Comparison of ENCODE assay signal across 8 mouse cellular contexts in the genomic region with DNA sequence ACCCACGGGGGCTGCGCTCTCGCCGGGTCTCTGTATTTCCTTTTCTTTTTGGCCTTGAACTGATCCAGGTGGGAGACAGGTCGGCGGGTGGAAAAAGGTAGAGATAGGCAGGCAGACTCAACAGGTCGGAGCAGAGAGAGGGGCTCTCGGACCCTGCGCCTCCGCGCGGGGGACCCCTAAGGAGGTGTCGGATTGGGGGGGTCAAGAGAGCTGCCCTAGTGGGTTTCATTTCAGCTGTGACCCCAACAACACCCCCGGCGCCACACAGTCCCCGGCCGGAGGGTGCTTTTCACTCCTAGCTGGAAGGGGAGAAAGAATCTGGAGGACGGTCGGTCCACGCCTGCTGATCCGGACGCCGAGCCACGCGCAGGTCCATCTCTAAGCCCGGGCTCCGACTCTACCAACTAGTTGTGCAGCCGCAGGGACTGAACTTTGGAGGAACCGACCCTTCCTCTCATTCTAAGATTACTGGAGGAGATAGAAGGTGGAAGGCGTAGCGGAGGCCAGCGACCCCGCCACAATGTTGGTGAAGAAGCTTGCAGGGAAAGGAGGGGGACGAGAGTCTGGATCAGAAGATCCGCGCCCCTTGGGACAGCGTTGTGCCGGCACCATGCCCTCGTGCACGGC. TPM values are rescaled to one million over a fixed set of nuclear protein-coding genes. Genes with fewer than 3 reads are reported as not detected.
DNase-seq lines count a peak whose midpoint lies in the region; ATAC-seq and TF ChIP-seq lines count a peak whose summit lies in the region.

No protein-coding gene starts in this region.

- H3K9me3 ChIP-seq in embryonic facial prominence, embryonic 11.5 days (replicated peaks; ENCODE audit: control insufficient read depth, low read length) = no peaks in the 10 kb centered on the region
- no peaks in the 10 kb centered on the region for H3K9me3 ChIP-seq in hindbrain, embryonic 11.5 days (ENCODE audit: control insufficient read depth, low read length)
- no peaks in the 10 kb centered on the region for H3K9me3 ChIP-seq in liver, embryonic 14.5 days (ENCODE audit: control insufficient read depth, low read length)
- H3K9me3 ChIP-seq in neural tube, embryonic 14.5 days (ENCODE audit: control insufficient read depth, low read length) = no peaks in the 10 kb centered on the region

- no peaks in the 10 kb centered on the region for H3K27me3 ChIP-seq in kidney, adult 2 months (replicated peaks; ENCODE audit: control insufficient read depth, insufficient read depth, low read length)
- H3K27me3 ChIP-seq in embryonic facial prominence, embryonic 11.5 days (ENCODE audit: control insufficient read depth, insufficient read depth, low read length) = no peaks in the 10 kb centered on the region
- no peaks in the 10 kb centered on the region for H3K27me3 ChIP-seq in hindbrain, embryonic 11.5 days (ENCODE audit: control insufficient read depth, insufficient read depth, low read length)
- peaks cover 11% of the 10 kb centered on the region for H3K27me3 ChIP-seq in liver, embryonic 14.5 days (ENCODE audit: control insufficient read depth, insufficient read depth, low read length)
- 0 out of 2 replicates have a peak, but pooled peaks cover 5% of the 10 kb centered on the region for H3K27me3 ChIP-seq in neural tube, embryonic 14.5 days (ENCODE audit: control insufficient read depth, insufficient read depth, low read length)

- TF ChIP-seq POLR2A in kidney, adult 2 months (IDR thresholded peaks at IDR 0.05; ENCODE audit: low read depth, low read length) = no peak

- peak; percentile 39; the same call in 1 of the 2 replicates for ATAC-seq in embryonic facial prominence, embryonic 11.5 days (replicated peaks; ENCODE audit: insufficient number of reproducible peaks, low FRiP score, low TSS enrichment, low read depth)
- no peak; the same call in none of the 2 replicates for ATAC-seq in hindbrain, embryonic 11.5 days (ENCODE audit: low FRiP score)
- no peak for ATAC-seq in liver, embryonic 14.5 days (ENCODE audit: insufficient read depth)
- peak; percentile 52 for ATAC-seq in neural tube, embryonic 14.5 days (ENCODE audit: low read depth)

- DNase-seq in kidney, adult 2 months = no peak
- DNase-seq in kidney, adult 8-10 months = no peak
- peak; percentile 21 for DNase-seq in ZHBTc4 (ENCODE audit: low read depth, low spot score)
- peak; percentile 42 for DNase-seq in embryonic facial prominence, embryonic 11.5 days (ENCODE audit: low spot score)
- DNase-seq in hindbrain, embryonic 11.5 days (ENCODE audit: low spot score) = peak; percentile 54
- DNase-seq in liver, embryonic 14.5 days (ENCODE audit: low read depth in 3 of 3, low spot score in 3 of 3) = no peak
- no peak for DNase-seq in spleen, postnatal 36 days (ENCODE audit: low spot score in 2 of 2)

- no peak for TF ChIP-seq CTCF in kidney, adult 2 months (conservative IDR thresholded peaks at IDR 0.05; ENCODE audit: insufficient read depth, insufficient read length, low read depth, low read length)
- TF ChIP-seq CTCF in liver, embryonic 14.5 days (IDR thresholded peaks at IDR 0.05; ENCODE audit: low read depth) = no peak

- WGBS in kidney, adult 2 months = under 1% methylated on average over 40 of the region's 40 CpGs
- under 1% methylated on average over 40 of the region's 40 CpGs for WGBS in embryonic facial prominence, embryonic 11.5 days
- WGBS in hindbrain, embryonic 11.5 days = under 1% methylated on average over 40 of the region's 40 CpGs
- under 1% methylated on average over 40 of the region's 40 CpGs for WGBS in liver, embryonic 14.5 days (ENCODE audit: insufficient replicate concordance)
- WGBS in neural tube, embryonic 14.5 days = under 1% methylated on average over 40 of the region's 40 CpGs

- 0 out of 2 replicates have a peak, but pooled peaks cover 9% of the 10 kb centered on the region for H3K4me1 ChIP-seq in kidney, adult 2 months (ENCODE audit: control insufficient read depth, insufficient read depth, low read length)
- H3K4me1 ChIP-seq in embryonic facial prominence, embryonic 11.5 days (ENCODE audit: control insufficient read depth, insufficient read depth, low read length) = no peaks in the 10 kb centered on the region
- no peaks in the 10 kb centered on the region for H3K4me1 ChIP-seq in hindbrain, embryonic 11.5 days (replicated peaks; ENCODE audit: control insufficient read depth, insufficient read depth, low read length)
- no peaks in the 10 kb centered on the region for H3K4me1 ChIP-seq in liver, embryonic 14.5 days (replicated peaks; ENCODE audit: control insufficient read depth in 2 of 2, insufficient read depth in 2 of 2, low read length in 1 of 2)
- H3K4me1 ChIP-seq in neural tube, embryonic 14.5 days (ENCODE audit: control insufficient read depth, insufficient read depth, low read length) = no peaks in the 10 kb centered on the region

- no peak overlapping the region for H3K27ac ChIP-seq in kidney, adult 2 months (ENCODE audit: insufficient read depth, low read depth, low read length)
- H3K27ac ChIP-seq in embryonic facial prominence, embryonic 11.5 days (replicated peaks; ENCODE audit: low read depth, low read length) = no peak overlapping the region
- no peak overlapping the region for H3K27ac ChIP-seq in hindbrain, embryonic 11.5 days (ENCODE audit: low read depth, low read length)
- H3K27ac ChIP-seq in liver, embryonic 14.5 days = no peak overlapping the region
- H3K27ac ChIP-seq in neural tube, embryonic 14.5 days (ENCODE audit: low read depth, low read length) = no peak overlapping the region

- H3K36me3 ChIP-seq in kidney, adult 2 months (ENCODE audit: control insufficient read depth, insufficient read depth, low read length) = no peaks in the 10 kb centered on the region
- H3K36me3 ChIP-seq in embryonic facial prominence, embryonic 11.5 days (replicated peaks; ENCODE audit: control insufficient read depth, insufficient read depth, low read depth, low read length) = no peaks in the 10 kb centered on the region
- no peaks in the 10 kb centered on the region for H3K36me3 ChIP-seq in hindbrain, embryonic 11.5 days (ENCODE audit: control insufficient read depth, insufficient read depth, low read length)
- no peaks in the 10 kb centered on the region for H3K36me3 ChIP-seq in liver, embryonic 14.5 days (replicated peaks; ENCODE audit: control insufficient read depth, insufficient read depth, low read depth)
- no peaks in the 10 kb centered on the region for H3K36me3 ChIP-seq in neural tube, embryonic 14.5 days (ENCODE audit: control insufficient read depth, insufficient read depth, low read length)

- H3K4me2 ChIP-seq in embryonic facial prominence, embryonic 11.5 days (ENCODE audit: low read depth, low read length) = peak overlapping the region; percentile 94
- peak overlapping the region; percentile 88 for H3K4me2 ChIP-seq in hindbrain, embryonic 11.5 days (replicated peaks; ENCODE audit: low read depth, low read length)
- H3K4me2 ChIP-seq in liver, embryonic 14.5 days (ENCODE audit: low read depth) = peak overlapping the region; percentile 64
- H3K4me2 ChIP-seq in neural tube, embryonic 14.5 days (ENCODE audit: low read depth, low read length) = peak overlapping the region; percentile 100

- no peak for TF ChIP-seq EP300 in liver, embryonic 14.5 days (IDR thresholded peaks at IDR 0.05; ENCODE audit: low read depth)

- H3K4me3 ChIP-seq in kidney, adult 2 months (ENCODE audit: insufficient read depth, low read depth, low read length) = peak overlapping the region; percentile 51
- H3K4me3 ChIP-seq in embryonic facial prominence, embryonic 11.5 days (ENCODE audit: low read depth, low read length) = peak overlapping the region; percentile 47
- H3K4me3 ChIP-seq in hindbrain, embryonic 11.5 days (ENCODE audit: low read depth, low read length) = peak overlapping the region; percentile 49
- peak overlapping the region; percentile 29 to 44 for H3K4me3 ChIP-seq in liver, embryonic 14.5 days (ENCODE audit: insufficient read depth in 1 of 2, low read depth in 2 of 2, low read length in 2 of 2)
- peak overlapping the region; percentile 54 for H3K4me3 ChIP-seq in neural tube, embryonic 14.5 days (ENCODE audit: low read depth, low read length)

- H3K9ac ChIP-seq in embryonic facial prominence, embryonic 11.5 days (replicated peaks; ENCODE audit: low read length) = peak overlapping the region; percentile 46
- H3K9ac ChIP-seq in hindbrain, embryonic 11.5 days (ENCODE audit: low read depth, low read length) = peak overlapping the region; percentile 44
- H3K9ac ChIP-seq in liver, embryonic 14.5 days (replicated peaks) = no peak overlapping the region
- H3K9ac ChIP-seq in neural tube, embryonic 14.5 days (replicated peaks; ENCODE audit: low read depth, low read length) = peak overlapping the region; percentile 8; the same call in 1 of the 2 replicates

RNA-seq across cellular contexts. Expression of a gene that starts 49.8 kb away (rescaled TPM):
- 0.06 and 0.08 TPM in 2 replicates for polyA plus RNA-seq in kidney, adult 2 months (2012; rRNA removed)
- polyA plus RNA-seq in embryonic facial prominence, embryonic 11.5 days (2014; fragmentation: Nextera tagmentation; extraction: Ambion mirVana) = 11.0 and 11.1 TPM in 2 replicates
- 4.6 and 5.3 TPM in 2 replicates for polyA plus RNA-seq in hindbrain, embryonic 11.5 days (2014; fragmentation: Nextera tagmentation; extraction: Ambion mirVana)
- polyA plus RNA-seq in liver, embryonic 14.5 days (2012; rRNA removed) = 0.92 and 0.94 TPM in 2 replicates
- polyA plus RNA-seq in liver, embryonic 14.5 days (2014; fragmentation: Nextera tagmentation; extraction: Ambion mirVana) = 0.94 and 1.1 TPM in 2 replicates
- polyA plus RNA-seq in neural tube, embryonic 14.5 days (2014; fragmentation: Nextera tagmentation; extraction: Ambion mirVana) = 9.3 and 10.5 TPM in 2 replicates

Comparison
In these comparisons a context has a peak if more than half of its experiments do, and no peak if none do; other contexts are left out.
1. DNase-seq: peak in ZHBTc4 (single experiment), embryonic facial prominence, embryonic 11.5 days (single experiment) and hindbrain, embryonic 11.5 days (single experiment); none in kidney, adult 2 months (single experiment), kidney, adult 8-10 months (0 of 2), liver, embryonic 14.5 days (0 of 3) and spleen, postnatal 36 days (0 of 2).
2. ATAC-seq: peak in embryonic facial prominence, embryonic 11.5 days (single experiment) and neural tube, embryonic 14.5 days (single experiment); none in hindbrain, embryonic 11.5 days (single experiment) and liver, embryonic 14.5 days (single experiment).
3. Peak in every context shown above with its lines, with median percentiles within 50 percentile points of each other: H3K4me3 ChIP-seq and H3K4me2 ChIP-seq.